Comparison of ENCODE assay signal across 32 mouse cellular contexts in the genomic region with DNA sequence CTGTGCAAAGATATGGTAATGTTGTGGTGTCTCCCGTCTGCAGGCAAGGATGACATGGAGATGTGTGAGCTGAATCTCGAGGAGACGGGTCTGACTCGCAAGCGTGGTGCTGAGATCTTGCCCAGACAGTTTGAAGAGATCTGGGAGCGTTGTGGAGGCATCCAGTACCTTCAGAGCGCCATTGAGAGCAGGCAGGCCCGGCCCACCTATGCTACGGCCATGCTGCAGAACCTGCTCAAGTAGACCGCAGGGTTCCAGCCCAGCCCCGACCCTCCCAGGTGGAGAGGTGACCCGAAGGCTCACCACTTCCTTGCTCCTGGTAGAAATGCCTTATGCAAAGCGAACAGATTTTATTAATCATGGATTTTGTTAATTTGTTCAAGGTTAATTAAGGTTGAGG.
DNase-seq lines count a peak whose midpoint lies in the region; ATAC-seq lines count a peak whose summit lies in the region.
"Had no signal": no experiment of that assay in that cellular context is flagged by ENCODE, and none has a peak within 500 bp of the region (broad histone marks: within the 10 kb centered on the region; RNA-seq: fewer than 3 reads in every experiment).

No protein-coding gene starts in this region.

- no peak overlapping the region for H3K27ac ChIP-seq in forebrain, embryonic 14.5 days (ENCODE audit: low read depth, low read length)
- no peak overlapping the region for H3K27ac ChIP-seq in forebrain, embryonic 12.5 days
- no peak overlapping the region for H3K27ac ChIP-seq in hindbrain, embryonic 12.5 days
- H3K27ac ChIP-seq in hindbrain, embryonic 13.5 days: no peak overlapping the region
- H3K27ac ChIP-seq in midbrain, embryonic 16.5 days (ENCODE audit: low read length): no peak overlapping the region
- no peak overlapping the region for H3K27ac ChIP-seq in liver, embryonic 11.5 days (ENCODE audit: low read depth, low read length)
- H3K27ac ChIP-seq: embryonic facial prominence, embryonic 10.5 days; embryonic facial prominence, embryonic 15.5 days; heart, adult 2 months; limb, embryonic 10.5 days; limb, embryonic 15.5 days; liver, embryonic 14.5 days; neural tube, embryonic 12.5 days had no signal

- peak; percentile 20; the same call in 1 of the 2 replicates for ATAC-seq in forebrain, embryonic 14.5 days
- ATAC-seq in forebrain, embryonic 12.5 days (ENCODE audit: low FRiP score): no peak
- ATAC-seq in hindbrain, embryonic 12.5 days (ENCODE audit: low FRiP score): 0 out of 2 replicates have a peak, but pooled peaks have one; percentile 38
- ATAC-seq in hindbrain, embryonic 13.5 days (ENCODE audit: low FRiP score): no peak
- 0 out of 2 replicates have a peak, but pooled peaks have one; percentile 15 for ATAC-seq in midbrain, embryonic 16.5 days
- no peak for ATAC-seq in liver, embryonic 11.5 days (replicated peaks; ENCODE audit: low FRiP score)
- ATAC-seq: activated CD4-positive, CD25-positive, alpha-beta regulatory T cell, adult 4 months; intestine, postnatal 0 days had no signal

- H3K27me3 ChIP-seq in forebrain, embryonic 14.5 days (replicated peaks; ENCODE audit: control insufficient read depth, insufficient read depth, low read length): no peaks in the 10 kb centered on the region
- H3K27me3 ChIP-seq in forebrain, embryonic 12.5 days: no peaks in the 10 kb centered on the region
- no peaks in the 10 kb centered on the region for H3K27me3 ChIP-seq in hindbrain, embryonic 12.5 days
- H3K27me3 ChIP-seq in hindbrain, embryonic 13.5 days: no peaks in the 10 kb centered on the region
- H3K27me3 ChIP-seq in midbrain, embryonic 16.5 days (ENCODE audit: control insufficient read depth, insufficient read depth, low read depth, low read length): no peaks in the 10 kb centered on the region
- H3K27me3 ChIP-seq in liver, embryonic 11.5 days (replicated peaks; ENCODE audit: control insufficient read depth, insufficient read depth, low read length): no peaks in the 10 kb centered on the region
- H3K27me3 ChIP-seq: CH12.LX; embryonic facial prominence, embryonic 15.5 days; heart, embryonic 12.5 days; limb, embryonic 15.5 days; neural tube, embryonic 12.5 days had no signal

- H3K4me2 ChIP-seq in forebrain, embryonic 14.5 days (ENCODE audit: low read length): no peak overlapping the region
- H3K4me2 ChIP-seq in forebrain, embryonic 12.5 days: no peak overlapping the region
- H3K4me2 ChIP-seq in hindbrain, embryonic 12.5 days (replicated peaks): no peak overlapping the region
- no peak overlapping the region for H3K4me2 ChIP-seq in hindbrain, embryonic 13.5 days
- H3K4me2 ChIP-seq in midbrain, embryonic 16.5 days (ENCODE audit: low read length): no peak overlapping the region
- no peak overlapping the region for H3K4me2 ChIP-seq in liver, embryonic 11.5 days
- H3K4me2 ChIP-seq: embryonic facial prominence, embryonic 15.5 days; heart, embryonic 12.5 days; limb, embryonic 15.5 days; neural tube, embryonic 12.5 days had no signal

- H3K9ac ChIP-seq in forebrain, embryonic 14.5 days (ENCODE audit: low read length): no peak overlapping the region
- H3K9ac ChIP-seq in forebrain, embryonic 12.5 days: no peak overlapping the region
- no peak overlapping the region for H3K9ac ChIP-seq in hindbrain, embryonic 12.5 days
- no peak overlapping the region for H3K9ac ChIP-seq in hindbrain, embryonic 13.5 days
- no peak overlapping the region for H3K9ac ChIP-seq in midbrain, embryonic 16.5 days (ENCODE audit: low read depth, low read length)
- no peak overlapping the region for H3K9ac ChIP-seq in liver, embryonic 11.5 days (ENCODE audit: low read depth, low read length)
- H3K9ac ChIP-seq: embryonic facial prominence, embryonic 15.5 days; heart, embryonic 12.5 days; limb, embryonic 15.5 days; liver, embryonic 14.5 days; neural tube, embryonic 12.5 days had no signal

- H3K4me1 ChIP-seq in forebrain, embryonic 14.5 days (ENCODE audit: control insufficient read depth, insufficient read depth, low read length): no peaks in the 10 kb centered on the region
- H3K4me1 ChIP-seq in forebrain, embryonic 12.5 days: peaks cover 3% of the 10 kb centered on the region; the same call in 1 of the 2 replicates
- 0 out of 2 replicates have a peak, but pooled peaks cover 2% of the 10 kb centered on the region for H3K4me1 ChIP-seq in hindbrain, embryonic 12.5 days
- H3K4me1 ChIP-seq in hindbrain, embryonic 13.5 days (replicated peaks): no peaks in the 10 kb centered on the region
- peaks cover 6% of the 10 kb centered on the region; the same call in 1 of the 2 replicates for H3K4me1 ChIP-seq in midbrain, embryonic 16.5 days (ENCODE audit: control insufficient read depth, insufficient read depth, low read length)
- H3K4me1 ChIP-seq in liver, embryonic 11.5 days (replicated peaks; ENCODE audit: control insufficient read depth, insufficient read depth, low read length): no peaks in the 10 kb centered on the region
- H3K4me1 ChIP-seq: embryonic facial prominence, embryonic 10.5 days; embryonic facial prominence, embryonic 15.5 days; heart, embryonic 12.5 days; limb, embryonic 10.5 days; limb, embryonic 15.5 days; neural tube, embryonic 12.5 days had no signal

- WGBS in forebrain, embryonic 14.5 days: 91% methylated on average over 13 of the region's 13 CpGs
- 90% methylated on average over 13 of the region's 13 CpGs for WGBS in forebrain, embryonic 12.5 days
- 81% methylated on average over 13 of the region's 13 CpGs for WGBS in hindbrain, embryonic 12.5 days
- WGBS in hindbrain, embryonic 13.5 days: 85% methylated on average over 13 of the region's 13 CpGs
- 80% methylated on average over 13 of the region's 13 CpGs for WGBS in midbrain, embryonic 16.5 days
- WGBS in liver, embryonic 11.5 days: 85% methylated on average over 13 of the region's 13 CpGs

- H3K9me3 ChIP-seq in forebrain, embryonic 14.5 days (replicated peaks; ENCODE audit: control insufficient read depth, low read length): no peaks in the 10 kb centered on the region
- H3K9me3 ChIP-seq in forebrain, embryonic 12.5 days: no peaks in the 10 kb centered on the region
- H3K9me3 ChIP-seq in hindbrain, embryonic 12.5 days (replicated peaks): no peaks in the 10 kb centered on the region
- H3K9me3 ChIP-seq in hindbrain, embryonic 13.5 days: no peaks in the 10 kb centered on the region
- H3K9me3 ChIP-seq in midbrain, embryonic 16.5 days (replicated peaks; ENCODE audit: control insufficient read depth, low read length, poor library complexity, severe bottlenecking): no peaks in the 10 kb centered on the region
- H3K9me3 ChIP-seq in liver, embryonic 11.5 days (ENCODE audit: control insufficient read depth, low read length): no peaks in the 10 kb centered on the region
- H3K9me3 ChIP-seq: embryonic facial prominence, embryonic 10.5 days; embryonic facial prominence, embryonic 15.5 days; heart, embryonic 12.5 days; limb, embryonic 10.5 days; limb, embryonic 15.5 days; neural tube, embryonic 12.5 days had no signal

- no peaks in the 10 kb centered on the region for H3K36me3 ChIP-seq in forebrain, embryonic 14.5 days (ENCODE audit: control insufficient read depth, insufficient read depth, low read length)
- H3K36me3 ChIP-seq in forebrain, embryonic 12.5 days (replicated peaks): no peaks in the 10 kb centered on the region
- H3K36me3 ChIP-seq in hindbrain, embryonic 12.5 days: no peaks in the 10 kb centered on the region
- H3K36me3 ChIP-seq in hindbrain, embryonic 13.5 days: no peaks in the 10 kb centered on the region
- H3K36me3 ChIP-seq in midbrain, embryonic 16.5 days (ENCODE audit: control insufficient read depth, insufficient read depth, low read length): no peaks in the 10 kb centered on the region
- no peaks in the 10 kb centered on the region for H3K36me3 ChIP-seq in liver, embryonic 11.5 days (ENCODE audit: control insufficient read depth, insufficient read depth, low read length)
- H3K36me3 ChIP-seq: embryonic facial prominence, embryonic 10.5 days; limb, embryonic 10.5 days; neural tube, embryonic 12.5 days had no signal

- H3K4me3 ChIP-seq in forebrain, embryonic 14.5 days (ENCODE audit: low read depth, low read length): no peak overlapping the region
- no peak overlapping the region for H3K4me3 ChIP-seq in forebrain, embryonic 12.5 days (replicated peaks)
- no peak overlapping the region for H3K4me3 ChIP-seq in hindbrain, embryonic 12.5 days
- no peak overlapping the region for H3K4me3 ChIP-seq in hindbrain, embryonic 13.5 days
- no peak overlapping the region for H3K4me3 ChIP-seq in midbrain, embryonic 16.5 days (ENCODE audit: low read depth, low read length)
- H3K4me3 ChIP-seq in liver, embryonic 11.5 days (ENCODE audit: low read depth, low read length): no peak overlapping the region
- H3K4me3 ChIP-seq: embryonic facial prominence, embryonic 10.5 days; embryonic facial prominence, embryonic 15.5 days; heart, adult 2 months; heart, embryonic 12.5 days; limb, embryonic 10.5 days; limb, embryonic 15.5 days; myocyte; neural tube, embryonic 12.5 days had no signal

- DNase-seq in forebrain, embryonic 14.5 days (ENCODE audit: low spot score): no peak
- DNase-seq in ovary, postnatal 36 days (ENCODE audit: low spot score): peak; percentile 10
- DNase-seq in ovary, postnatal 10 days (ENCODE audit: low spot score): no peak
- no peak for DNase-seq in liver, embryonic 11.5 days (ENCODE audit: low spot score)
- DNase-seq: adrenal gland, adult 2 months; adrenal gland, postnatal 36 days; cerebellum, adult 2 months; cerebellum, postnatal 25 days; heart, adult 2 months; heart, postnatal 4 days; kidney, adult 9 months; kidney, postnatal 10 days; lung, adult 2 months; lung, postnatal 10 days; retina, postnatal 1 day; thymus, adult 2 months; thymus, postnatal 36 days had no signal

Comparison
In these comparisons a context has a peak if more than half of its experiments do, and no peak if none do; other contexts are left out.
1. ATAC-seq: peak in forebrain, embryonic 14.5 days (single experiment), hindbrain, embryonic 12.5 days (single experiment) and midbrain, embryonic 16.5 days (single experiment); none in forebrain, embryonic 12.5 days (single experiment), hindbrain, embryonic 13.5 days (single experiment) and liver, embryonic 11.5 days (single experiment).